Mouse (Mus musculus) kidney, adult 2 months (tissue): ENCODE results near the gene Zdhhc13.

ENCODE experiments used
- CTCF ChIP-seq: fragments of 200-500 bp; conservative IDR thresholded peaks from 2 replicates; pipeline ENCODE4 v1.5.1; 2011; ENCODE audit warnings: low read depth, mild to moderate bottlenecking, control low read depth, low read length, moderate library complexity, mixed read lengths; ENCODE audit not compliant: insufficient read depth, insufficient read length
- POLR2A ChIP-seq: fragments of 200-500 bp; IDR thresholded peaks from one replicate; pipeline ENCODE4 v1.6.1; 2011; ENCODE audit warnings: low read depth, low read length, control low read depth

DNA sequence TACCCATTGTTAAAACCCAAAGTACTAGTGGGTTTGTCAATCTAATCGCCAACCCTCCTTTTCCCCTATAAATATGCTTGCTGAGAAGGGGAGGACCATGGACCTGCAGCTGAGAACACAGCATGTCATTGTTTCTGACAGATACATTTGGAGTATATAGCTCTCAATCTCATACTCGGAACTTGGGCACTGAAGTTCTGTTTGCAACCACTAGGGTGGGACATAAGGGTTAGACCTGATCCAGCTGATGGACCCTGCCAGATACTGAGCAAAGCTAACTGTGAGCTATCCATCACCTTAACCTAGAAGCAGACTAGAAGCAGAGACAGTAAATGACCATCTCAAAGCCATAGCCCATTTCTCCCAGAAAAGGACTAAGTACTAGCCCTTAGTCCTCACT is 49.6 kb downstream of the Zdhhc13 start:
- TF ChIP-seq CTCF: 0 out of 2 replicates have a peak, but pooled peaks have one; percentile 5
- no peak for TF ChIP-seq POLR2A
